Mouse (Mus musculus): Measurements from ENCODE around the gene Olfr452.

Olfr452 gene

GRCm38 (mm10) chr6:42784793-42785192 is at the start of gene Olfr452:
TSS of gene Olfr452 (plus strand) at chr6:42785093.
- DNase-seq (ENCODE audit: extremely low read depth, insufficient read length, low spot score), result no peak

GRCm38 (mm10) chr6:42739071-42739470 is 45.8 kb upstream of the Olfr452 start, which contains the start of gene Olfr453:
TSS of gene Olfr453 (plus strand) at chr6:42739371.
- no peak for DNase-seq (ENCODE audit: extremely low read depth, insufficient read length, low spot score)

DNA sequence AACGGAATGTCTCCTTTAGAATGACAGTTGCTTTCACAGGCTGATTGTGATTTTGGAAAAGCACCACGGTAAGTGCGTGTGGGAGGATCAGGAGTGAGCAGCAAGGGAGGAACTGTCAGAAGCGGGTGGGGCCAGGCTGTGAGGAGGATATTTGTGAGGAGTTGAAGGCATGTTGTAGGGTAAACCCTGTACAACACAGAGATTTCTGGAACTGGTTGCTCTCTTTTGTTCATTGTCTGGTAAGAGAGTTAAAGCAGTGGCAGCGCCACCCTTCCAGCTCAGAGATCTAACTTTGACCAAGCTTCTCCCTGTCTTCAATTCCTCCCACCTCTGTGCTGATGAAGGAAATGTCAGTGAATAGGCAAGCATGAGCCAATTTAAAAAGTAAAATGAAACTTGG is 42.6 kb upstream of the Olfr452 start:
- no peak for DNase-seq (ENCODE audit: extremely low read depth, insufficient read length, low spot score)

GRCm38 (mm10) chr6:42747846-42748245 is 37.0 kb upstream of the Olfr452 start:
- no peak for DNase-seq (ENCODE audit: extremely low read depth, insufficient read length, low spot score)

- no peak for DNase-seq (ENCODE audit: extremely low read depth, insufficient read length, low spot score)
Observed at GRCm38 (mm10) chr6:42756104-42756503, 28.8 kb upstream of the Olfr452 start, which contains the start of gene Olfr38. TSS of gene Olfr38 (plus strand) at chr6:42756404.

DNA sequence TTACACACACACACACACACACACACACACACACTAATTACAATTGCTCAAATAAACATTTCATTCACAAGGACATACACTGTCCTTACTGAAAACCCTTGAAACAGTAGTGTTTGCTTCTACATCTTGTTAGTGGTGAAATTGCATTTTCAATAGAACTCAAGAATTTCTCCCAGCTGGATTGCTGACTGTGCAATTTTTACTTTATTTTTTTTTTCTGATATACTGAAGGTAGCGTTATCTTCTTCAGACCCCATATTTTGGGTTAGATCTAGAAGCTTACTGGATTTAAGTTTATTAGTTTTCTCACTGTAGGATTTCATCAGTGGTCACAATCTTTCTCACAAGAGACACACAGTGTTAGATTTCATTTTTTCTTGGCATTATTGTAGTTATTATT is 7.8 kb upstream of the Olfr452 start:
- DNase-seq (ENCODE audit: extremely low read depth, insufficient read length, low spot score), result no peak

- no peak for DNase-seq (ENCODE audit: extremely low read depth, insufficient read length, low spot score)
Observed at GRCm38 (mm10) chr6:42790247-42790948, 5.5 kb downstream of the Olfr452 start.

DNA sequence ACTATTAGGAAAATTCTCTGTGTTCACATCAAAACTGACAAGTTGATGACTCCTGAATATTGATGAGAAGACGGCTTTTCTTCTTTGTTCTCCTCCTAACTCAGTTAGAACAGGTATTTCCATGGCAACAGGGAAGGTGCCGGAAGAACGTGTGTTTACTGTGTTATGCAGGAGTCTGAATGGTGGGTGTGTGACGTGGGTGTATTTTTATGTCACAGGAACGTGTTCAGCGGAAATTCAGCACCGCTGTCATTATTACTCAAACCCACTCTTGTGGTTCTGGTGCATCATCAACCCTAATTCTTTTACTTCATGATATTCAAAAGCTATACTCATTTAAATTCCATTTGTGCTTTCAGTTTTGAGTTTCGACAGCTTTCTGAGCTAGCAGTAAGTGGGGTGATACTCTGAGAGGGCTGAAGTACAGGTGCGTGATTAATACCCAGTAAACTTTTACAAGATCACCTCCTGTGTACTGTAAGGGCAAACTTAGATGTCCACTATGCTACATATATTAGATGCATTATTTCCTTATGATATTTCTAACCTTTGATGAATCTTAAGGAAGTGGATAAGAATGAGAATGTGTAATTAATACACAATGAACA is 6.2 kb downstream of the Olfr452 start:
- no peak for DNase-seq (ENCODE audit: extremely low read depth, insufficient read length, low spot score)

GRCm38 (mm10) chr6:42794982-42795381 is 10.1 kb downstream of the Olfr452 start:
- DNase-seq (ENCODE audit: extremely low read depth, insufficient read length, low spot score), result no peak

GRCm38 (mm10) chr6:42811639-42812038 is 26.7 kb downstream of the Olfr452 start, which contains the start of gene Olfr450:
TSS of gene Olfr450 (plus strand) at chr6:42811939.
- DNase-seq (ENCODE audit: extremely low read depth, insufficient read length, low spot score), result no peak

GRCm38 (mm10) chr6:42834084-42834483 is 49.2 kb downstream of the Olfr452 start, which contains the start of gene Olfr449:
TSS of gene Olfr449 (plus strand) at chr6:42834384.
- no peak for DNase-seq (ENCODE audit: extremely low read depth, insufficient read length, low spot score)

Measured in 3134 (cell line).